Mouse (Mus musculus) forebrain, embryonic 11.5 days (tissue): ENCODE data around the gene Zfp472. TPM values are rescaled to one million over a fixed set of nuclear protein-coding genes. Genes with fewer than 3 reads are reported as not detected.
"Not testable (repeated sequence)": the region's sequence is repeated elsewhere in the genome, so short reads cannot be mapped to it uniquely, and the experiment has no call there.

Experiments
- ATAC-seq: fragments of 200-750 bp; cut with Nextera tagmentation; replicated peaks from 2 replicates; pipeline ENCODE4 v1.8.0; 2017; ENCODE audit warnings: moderate TSS enrichment; ENCODE audit not compliant: low FRiP score
- DNase-seq: peaks from one replicate; pipeline ENCODE4 v3.0.0-alpha.2; 2017; ENCODE audit warnings: low spot score
- H3K27ac ChIP-seq: fragments of 300-500 bp; sonication (generic); 2 replicates; pipeline ENCODE4 v1.5.1; 2014; ENCODE audit warnings: low read depth, low read length
- H3K27me3 ChIP-seq: fragments of 300-500 bp; sonication (generic); 2 replicates; pipeline ENCODE4 v1.6.1; 2014; ENCODE audit warnings: mild to moderate bottlenecking, low read length, mixed read lengths; ENCODE audit not compliant: control insufficient read depth, insufficient read depth
- H3K36me3 ChIP-seq: fragments of 300-500 bp; sonication (generic); 2 replicates; pipeline ENCODE4 v1.6.1; 2014; ENCODE audit warnings: mild to moderate bottlenecking, low read length, moderate library complexity, mixed read lengths; ENCODE audit not compliant: control insufficient read depth, insufficient read depth
- H3K4me1 ChIP-seq: fragments of 300-500 bp; sonication (generic); replicated peaks from 2 replicates; pipeline ENCODE4 v1.6.1; 2014; ENCODE audit warnings: low read length, mixed read lengths; ENCODE audit not compliant: control insufficient read depth, insufficient read depth
- H3K4me2 ChIP-seq: fragments of 300-500 bp; sonication (generic); 2 replicates; pipeline ENCODE4 v1.6.1; 2014; ENCODE audit warnings: low read depth, mild to moderate bottlenecking, low read length, moderate library complexity, mixed read lengths; ENCODE audit not compliant: severe bottlenecking
- H3K4me3 ChIP-seq: fragments of 300-500 bp; sonication (generic); 2 replicates; pipeline ENCODE4 v1.5.1; 2014; ENCODE audit warnings: low read depth, low read length
- H3K9ac ChIP-seq: fragments of 300-500 bp; sonication (generic); 2 replicates; pipeline ENCODE4 v1.6.1; 2014; ENCODE audit warnings: low read length
- H3K9me3 ChIP-seq: fragments of 300-500 bp; sonication (generic); 2 replicates; pipeline ENCODE4 v1.6.1; 2016; ENCODE audit warnings: low read length, mixed read lengths; ENCODE audit not compliant: control insufficient read depth
- WGBS: fragments of 180-500 bp; shearing (Covaris S2); extraction: QIAGEN DNeasy Blood & Tissue Kit; methylation state at CpG from one replicate; pipeline ENCODE4 v1.1.7; 2014; 5-methylcytosine and 5-hydroxymethylcytosine counted together
- polyA plus RNA-seq: library from polyadenylated mRNA; unstranded; fragments of >200 nt; fragmentation: Nextera tagmentation; extraction: Ambion mirVana; gene quantifications from 2 replicates; pipeline ENCODE4 v1.2.1, GENCODE M21; 2014

Gene Zfp472
- polyA plus RNA-seq, 1 experiment from 2014 or later, result 14.6 TPM

- DNase-seq (no peak), ATAC-seq (no peak)
- WGBS, result 94% methylated on average over 4 of the region's 4 CpGs
- Histone ChIP-seq H3K9me3 (no peaks in the 10 kb centered on the region), H3K27ac (no peak overlapping the region), H3K4me3 (no peak overlapping the region), H3K4me2 (no peak overlapping the region), H3K4me1 (no peaks in the 10 kb centered on the region), H3K27me3 (no peaks in the 10 kb centered on the region), H3K36me3 (peaks cover 19% of the 10 kb centered on the region), H3K9ac (no peak overlapping the region)
Measured at GRCm38 (mm10) chr17:32981361-32981760, 15.7 kb downstream of the Zfp472 start.

- DNase-seq (no peak), ATAC-seq (no peak)
- Histone ChIP-seq H3K36me3 (no peaks in the 10 kb centered on the region; the same call in 1 of the 2 replicates), H3K4me1 (no peaks in the 10 kb centered on the region), H3K27ac (no peak overlapping the region), H3K9ac (no peak overlapping the region), H3K27me3 (no peaks in the 10 kb centered on the region), H3K4me2 (no peak overlapping the region), H3K9me3 (no peaks in the 10 kb centered on the region), H3K4me3 (no peak overlapping the region)
- WGBS, result 74% methylated on average over 4 of the region's 4 CpGs
Measured at GRCm38 (mm10) chr17:32986301-32986700, 20.7 kb downstream of the Zfp472 start.

- Histone ChIP-seq H3K4me3 (peak overlapping the region; percentile 79; the same call in 1 of the 2 replicates), H3K36me3 (peaks cover 4% of the 10 kb centered on the region; the same call in 1 of the 2 replicates), H3K4me2 (peak overlapping the region; percentile 75; the same call in 1 of the 2 replicates), H3K27me3 (no peaks in the 10 kb centered on the region), H3K9ac (peak overlapping the region; percentile 76; the same call in 1 of the 2 replicates), H3K27ac (no peak overlapping the region), H3K9me3 (no peaks in the 10 kb centered on the region), H3K4me1 (no peaks in the 10 kb centered on the region; the same call in 1 of the 2 replicates)
- ATAC-seq (no peak), DNase-seq (no peak)
- 71% methylated on average over 12 of the region's 12 CpGs for WGBS
Measured at GRCm38 (mm10) chr17:32991965-32992698, 26.5 kb downstream of the Zfp472 start.

- peak; percentile 96 for ATAC-seq
- under 1% methylated on average over 21 of the region's 21 CpGs for WGBS
- peak within 1 kb of the TSS; percentile 41; the same call in 1 of the 2 replicates for H3K27ac ChIP-seq
Measured at GRCm38 (mm10) chr17:32992699-32993474, 27.3 kb downstream of the Zfp472 start, which contains the start of gene Zfp952. Gene Zfp952 (plus strand): TSS chr17:32993129.

GRCm38 (mm10) chr17:32998492-32998891 lies 32.9 kb downstream of the Zfp472 start:
- DNase-seq (no peak), ATAC-seq (no peak)
- Histone ChIP-seq H3K27ac (no peak overlapping the region), H3K4me1 (no peaks in the 10 kb centered on the region; the same call in 1 of the 2 replicates), H3K9ac (no peak overlapping the region), H3K9me3 (no peaks in the 10 kb centered on the region), H3K36me3 (peaks cover 19% of the 10 kb centered on the region), H3K27me3 (no peaks in the 10 kb centered on the region), H3K4me3 (no peak overlapping the region), H3K4me2 (no peak overlapping the region)
- WGBS, result 90% methylated on average over 2 of the region's 2 CpGs

More at GRCm38 (mm10) chr17:32992699-32993474, 27.3 kb downstream of the Zfp472 start, which contains the start of gene Zfp952:
- H3K9me3 ChIP-seq, result no peaks in the 10 kb centered on the region
- peaks cover 4% of the 10 kb centered on the region; the same call in 1 of the 2 replicates for H3K36me3 ChIP-seq
- peak within 1 kb of the TSS; percentile 76 for H3K9ac ChIP-seq
- H3K4me1 ChIP-seq, result no peaks in the 10 kb centered on the region; the same call in 1 of the 2 replicates
- DNase-seq, result peak; percentile 77
- no peaks in the 10 kb centered on the region for H3K27me3 ChIP-seq
- H3K4me3 ChIP-seq, result peak within 1 kb of the TSS; percentile 79
- peak within 1 kb of the TSS; percentile 75 for H3K4me2 ChIP-seq

- ATAC-seq (no peak), DNase-seq (no peak)
- no peak overlapping the region for H3K4me3 ChIP-seq
- no peaks in the 10 kb centered on the region for H3K4me1 ChIP-seq
- 46% methylated on average over 9 of the region's 9 CpGs for WGBS
- no peaks in the 10 kb centered on the region for H3K9me3 ChIP-seq
- H3K36me3 ChIP-seq, result peaks cover 13% of the 10 kb centered on the region
- H3K27me3 ChIP-seq, result no peaks in the 10 kb centered on the region
- H3K27ac ChIP-seq, result no peak overlapping the region
- H3K9ac ChIP-seq, result no peak overlapping the region
- H3K4me2 ChIP-seq, result no peak overlapping the region
Measured at GRCm38 (mm10) chr17:33008337-33008736, 42.7 kb downstream of the Zfp472 start.

GRCm38 (mm10) chr17:33020434-33020833 lies 54.8 kb downstream of the Zfp472 start:
- H3K4me1 ChIP-seq, H3K9ac ChIP-seq, ATAC-seq, H3K4me2 ChIP-seq, H3K4me3 ChIP-seq, H3K27me3 ChIP-seq, DNase-seq, H3K27ac ChIP-seq: not testable (repeated sequence)
- peaks cover 37% of the 10 kb centered on the region for H3K36me3 ChIP-seq
- peaks cover 45% of the 10 kb centered on the region for H3K9me3 ChIP-seq
